8 mouse cellular contexts compared by ENCODE assay signal in the genomic region with DNA sequence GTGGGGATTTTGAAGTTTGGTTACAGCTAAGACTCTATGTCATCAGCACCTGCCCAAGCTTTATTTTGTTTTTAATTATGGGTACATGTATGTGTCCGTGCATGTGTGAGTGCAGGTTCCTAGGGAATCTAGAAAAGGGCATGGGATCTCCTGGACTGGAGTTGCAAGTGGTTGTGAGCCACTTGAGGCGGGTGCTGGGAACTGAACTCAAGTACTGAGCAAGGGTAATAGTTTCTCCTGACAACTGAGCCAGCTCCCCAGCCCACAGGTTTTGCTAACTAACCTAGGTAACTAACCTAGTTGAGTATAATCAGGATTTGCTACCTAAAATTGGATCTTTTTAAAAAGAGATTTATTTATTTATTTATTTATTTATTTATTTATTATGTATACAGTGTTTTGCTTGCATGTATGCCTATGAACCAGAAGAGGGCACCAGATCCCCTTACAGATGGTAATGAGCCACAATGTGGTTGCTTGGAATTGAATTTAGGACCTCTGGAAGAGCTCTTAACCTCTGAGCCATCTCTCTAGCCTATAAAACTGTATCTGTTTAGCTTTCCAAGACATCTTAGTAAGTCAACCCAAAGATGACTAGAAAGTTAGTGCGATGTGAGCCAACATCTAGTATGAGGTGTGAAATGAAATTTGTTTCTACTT. TPM values are rescaled to one million over a fixed set of nuclear protein-coding genes. Genes with fewer than 3 reads are reported as not detected.
A peak's percentile ranks its signal among the peaks of the same experiment; 100 is the strongest.
DNase-seq lines count a peak whose midpoint lies in the region; ATAC-seq and TF ChIP-seq lines count a peak whose summit lies in the region.

No protein-coding gene starts in this region.

- H3K27ac ChIP-seq in liver, embryonic 14.5 days = no peak overlapping the region
- H3K27ac ChIP-seq in liver, embryonic 11.5 days (ENCODE audit: low read depth, low read length) = no peak overlapping the region
- H3K27ac ChIP-seq in forebrain, embryonic 15.5 days (replicated peaks) = no peak overlapping the region
- H3K27ac ChIP-seq in neural tube, embryonic 15.5 days (replicated peaks) = no peak overlapping the region

- TF ChIP-seq EP300 in liver, embryonic 14.5 days (IDR thresholded peaks at IDR 0.05; ENCODE audit: low read depth) = no peak

- DNase-seq in adrenal gland, postnatal 14 days = peak; percentile 26
- no peak for DNase-seq in adrenal gland, adult 18-20 months (ENCODE audit: low spot score in 2 of 2)
- no peak for DNase-seq in liver, embryonic 14.5 days (ENCODE audit: low read depth in 3 of 3, low spot score in 3 of 3)
- no peak for DNase-seq in liver, embryonic 11.5 days (ENCODE audit: low spot score)
- DNase-seq in left cerebral cortex, adult 11 months (ENCODE audit: low spot score) = no peak
- DNase-seq in adrenal gland, postnatal 4 days (ENCODE audit: low spot score in 2 of 2) = no peak

- WGBS in liver, embryonic 14.5 days (ENCODE audit: insufficient replicate concordance) = 58% methylated on average over 3 of the region's 3 CpGs
- 69% methylated on average over 3 of the region's 3 CpGs for WGBS in liver, embryonic 11.5 days
- WGBS in forebrain, embryonic 15.5 days = 73% methylated on average over 3 of the region's 3 CpGs
- 80% methylated on average over 3 of the region's 3 CpGs for WGBS in neural tube, embryonic 15.5 days

- no peak overlapping the region for H3K4me2 ChIP-seq in liver, embryonic 14.5 days (ENCODE audit: low read depth)
- H3K4me2 ChIP-seq in liver, embryonic 11.5 days = no peak overlapping the region
- H3K4me2 ChIP-seq in forebrain, embryonic 15.5 days (replicated peaks) = no peak overlapping the region
- no peak overlapping the region for H3K4me2 ChIP-seq in neural tube, embryonic 15.5 days

- TF ChIP-seq CTCF in liver, embryonic 14.5 days (IDR thresholded peaks at IDR 0.05; ENCODE audit: low read depth) = peak; percentile 64

- no peak overlapping the region for H3K4me3 ChIP-seq in liver, embryonic 14.5 days (ENCODE audit: insufficient read depth in 1 of 2, low read depth in 2 of 2, low read length in 2 of 2)
- H3K4me3 ChIP-seq in liver, embryonic 11.5 days (ENCODE audit: low read depth, low read length) = no peak overlapping the region
- H3K4me3 ChIP-seq in forebrain, embryonic 15.5 days = no peak overlapping the region
- H3K4me3 ChIP-seq in neural tube, embryonic 15.5 days (replicated peaks) = no peak overlapping the region

- H3K9ac ChIP-seq in liver, embryonic 14.5 days (replicated peaks) = no peak overlapping the region
- no peak overlapping the region for H3K9ac ChIP-seq in liver, embryonic 11.5 days (ENCODE audit: low read depth, low read length)
- no peak overlapping the region for H3K9ac ChIP-seq in forebrain, embryonic 15.5 days (replicated peaks)
- H3K9ac ChIP-seq in neural tube, embryonic 15.5 days (replicated peaks) = no peak overlapping the region

- H3K36me3 ChIP-seq in liver, embryonic 14.5 days (replicated peaks; ENCODE audit: control insufficient read depth, insufficient read depth, low read depth) = no peaks in the 10 kb centered on the region
- H3K36me3 ChIP-seq in liver, embryonic 11.5 days (ENCODE audit: control insufficient read depth, insufficient read depth, low read length) = no peaks in the 10 kb centered on the region
- no peaks in the 10 kb centered on the region for H3K36me3 ChIP-seq in forebrain, embryonic 15.5 days
- no peaks in the 10 kb centered on the region for H3K36me3 ChIP-seq in neural tube, embryonic 15.5 days

- H3K27me3 ChIP-seq in liver, embryonic 14.5 days (ENCODE audit: control insufficient read depth, insufficient read depth, low read length) = peaks cover 4% of the 10 kb centered on the region; the same call in 1 of the 2 replicates
- peaks cover 14% of the 10 kb centered on the region for H3K27me3 ChIP-seq in liver, embryonic 11.5 days (replicated peaks; ENCODE audit: control insufficient read depth, insufficient read depth, low read length)
- H3K27me3 ChIP-seq in forebrain, embryonic 15.5 days = no peaks in the 10 kb centered on the region
- 0 out of 2 replicates have a peak, but pooled peaks cover 3% of the 10 kb centered on the region for H3K27me3 ChIP-seq in neural tube, embryonic 15.5 days (replicated peaks)

- no peaks in the 10 kb centered on the region for H3K9me3 ChIP-seq in liver, embryonic 14.5 days (ENCODE audit: control insufficient read depth, low read length)
- H3K9me3 ChIP-seq in liver, embryonic 11.5 days (ENCODE audit: control insufficient read depth, low read length) = no peaks in the 10 kb centered on the region
- H3K9me3 ChIP-seq in forebrain, embryonic 15.5 days = no peaks in the 10 kb centered on the region
- no peaks in the 10 kb centered on the region for H3K9me3 ChIP-seq in neural tube, embryonic 15.5 days (replicated peaks)

- no peaks in the 10 kb centered on the region; a peak in 1 of 4 replicates for H3K4me1 ChIP-seq in liver, embryonic 14.5 days (replicated peaks; ENCODE audit: control insufficient read depth in 2 of 2, insufficient read depth in 2 of 2, low read length in 1 of 2)
- no peaks in the 10 kb centered on the region for H3K4me1 ChIP-seq in liver, embryonic 11.5 days (replicated peaks; ENCODE audit: control insufficient read depth, insufficient read depth, low read length)
- H3K4me1 ChIP-seq in forebrain, embryonic 15.5 days = 0 out of 2 replicates have a peak, but pooled peaks cover 3% of the 10 kb centered on the region
- no peaks in the 10 kb centered on the region for H3K4me1 ChIP-seq in neural tube, embryonic 15.5 days

- ATAC-seq in liver, embryonic 14.5 days (ENCODE audit: insufficient read depth) = no peak
- no peak for ATAC-seq in liver, embryonic 11.5 days (replicated peaks; ENCODE audit: low FRiP score)
- ATAC-seq in forebrain, embryonic 15.5 days (replicated peaks) = peak; percentile 51
- 0 out of 2 replicates have a peak, but pooled peaks have one; percentile 54 for ATAC-seq in neural tube, embryonic 15.5 days (ENCODE audit: low FRiP score)

RNA-seq across cellular contexts. Expression of a gene that starts 13.4 kb away (rescaled TPM):
- 151 and 153 TPM in 2 replicates for total RNA-seq in adrenal gland, postnatal 14 days (2021)
- total RNA-seq in adrenal gland, adult 18-20 months (2021) = 100 to 1,000 TPM; 120 to 143 TPM
- polyA plus RNA-seq in liver, embryonic 14.5 days (2012; rRNA removed) = 10.5 and 20.3 TPM in 2 replicates
- 27.5 and 31.4 TPM in 2 replicates for polyA plus RNA-seq in liver, embryonic 14.5 days (2014; fragmentation: Nextera tagmentation; extraction: Ambion mirVana)
- 53.8 and 62.2 TPM in 2 replicates for polyA plus RNA-seq in liver, embryonic 11.5 days (2014; fragmentation: Nextera tagmentation; extraction: Ambion mirVana)
- 67.9 and 72.3 TPM in 2 replicates for polyA plus RNA-seq in forebrain, embryonic 15.5 days (2015; fragmentation: Nextera tagmentation; extraction: Ambion mirVana)
- polyA plus RNA-seq in neural tube, embryonic 15.5 days (2015; fragmentation: Nextera tagmentation; extraction: Ambion mirVana) = 53.1 and 53.4 TPM in 2 replicates
- 100 to 1,000 TPM; 141 to 146 TPM for total RNA-seq in adrenal gland, postnatal 4 days (2021)

RNA-seq across cellular contexts. Expression of a gene that starts 31.2 kb away (rescaled TPM):
- total RNA-seq in adrenal gland, postnatal 14 days (2021) = 32.4 and 36.4 TPM in 2 replicates
- total RNA-seq in adrenal gland, adult 18-20 months (2021) = 10 to 100 TPM; 33.9 to 41.5 TPM
- 4.6 and 6.6 TPM in 2 replicates for polyA plus RNA-seq in liver, embryonic 14.5 days (2012; rRNA removed)
- 9.4 and 9.6 TPM in 2 replicates for polyA plus RNA-seq in liver, embryonic 14.5 days (2014; fragmentation: Nextera tagmentation; extraction: Ambion mirVana)
- 16.0 TPM in 2 replicates for polyA plus RNA-seq in liver, embryonic 11.5 days (2014; fragmentation: Nextera tagmentation; extraction: Ambion mirVana)
- polyA plus RNA-seq in forebrain, embryonic 15.5 days (2015; fragmentation: Nextera tagmentation; extraction: Ambion mirVana) = 10.5 and 13.4 TPM in 2 replicates
- 7.8 and 8.3 TPM in 2 replicates for polyA plus RNA-seq in neural tube, embryonic 15.5 days (2015; fragmentation: Nextera tagmentation; extraction: Ambion mirVana)
- total RNA-seq in adrenal gland, postnatal 4 days (2021) = 10 to 100 TPM; 42.6 to 44.1 TPM

Comparison
In these comparisons a context has a peak if more than half of its experiments do, and no peak if none do; other contexts are left out.
1. ATAC-seq: peak in forebrain, embryonic 15.5 days (single experiment) and neural tube, embryonic 15.5 days (single experiment); none in liver, embryonic 14.5 days (single experiment) and liver, embryonic 11.5 days (single experiment).